Mouse (Mus musculus): ENCODE data around the gene Pmm1.

DNA sequence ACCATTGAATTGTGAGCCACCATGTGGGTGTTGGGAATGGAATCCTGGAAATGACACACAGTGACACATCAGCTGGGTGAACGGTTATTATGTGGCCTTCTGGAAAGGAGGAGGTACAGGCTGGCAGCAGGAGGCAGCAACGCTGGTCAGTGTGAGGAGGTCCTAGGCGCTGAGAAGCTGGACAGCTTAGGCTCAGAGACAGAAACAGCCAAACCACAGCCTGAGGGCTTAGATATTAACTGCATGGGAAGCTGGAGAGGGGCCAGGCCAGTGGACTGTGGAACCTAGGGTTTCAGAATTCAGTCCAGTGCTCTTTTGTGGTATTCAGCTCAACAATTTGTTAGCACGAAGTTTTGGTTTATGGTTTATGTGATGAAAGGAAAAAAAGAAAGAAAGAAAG is 33.0 kb downstream of the Pmm1 start:
- TF ChIP-seq POLR2A (IDR thresholded peaks at IDR 0.05; ENCODE audit: insufficient read length, low read depth) (peak; percentile 39), POLR2AphosphoS2 (IDR thresholded peaks at IDR 0.05; ENCODE audit: insufficient read length, low read depth) (no peak), SRF (IDR thresholded peaks at IDR 0.05; ENCODE audit: control insufficient read depth, insufficient read length, low read depth) (no peak), MYOG (IDR thresholded peaks at IDR 0.05; ENCODE audit: control insufficient read depth in 1 of 3, insufficient read depth in 1 of 3, insufficient read length in 2 of 3, low read depth in 2 of 3) (no peak), CEBPB (IDR thresholded peaks at IDR 0.05; ENCODE audit: insufficient read depth, poor library complexity, severe bottlenecking) (no peak), E2F4 (IDR thresholded peaks at IDR 0.05; ENCODE audit: insufficient read depth) (no peak), REST (IDR thresholded peaks at IDR 0.05; ENCODE audit: insufficient read depth, insufficient read length) (no peak), TCF12 (IDR thresholded peaks at IDR 0.05; ENCODE audit: insufficient read depth, poor library complexity, severe bottlenecking) (no peak), MAX (IDR thresholded peaks at IDR 0.05; ENCODE audit: low read depth) (no peak), TCF3 (IDR thresholded peaks at IDR 0.05; ENCODE audit: insufficient read length, low read depth) (no peak), USF1 (IDR thresholded peaks at IDR 0.05; ENCODE audit: low read depth) (no peak)

All from myocyte (in vitro differentiated cells).